Mouse (Mus musculus) hindbrain, embryonic 11.5 days (tissue): ENCODE data around the gene Sept8. TPM values are rescaled to one million over a fixed set of nuclear protein-coding genes. Genes with fewer than 3 reads are reported as not detected.

ENCODE experiments used
- ATAC-seq: fragments of 200-750 bp; cut with Nextera tagmentation; 2 replicates; pipeline ENCODE4 v1.8.0; 2017; ENCODE audit warnings: mild to moderate bottlenecking, moderate TSS enrichment, moderate library complexity; ENCODE audit not compliant: low FRiP score
- DNase-seq: peaks from one replicate; pipeline ENCODE4 v3.0.0-alpha.2; 2015; ENCODE audit warnings: low spot score
- H3K27ac ChIP-seq: fragments of 300-500 bp; sonication (generic); 2 replicates; pipeline ENCODE4 v1.5.1; 2014; ENCODE audit warnings: mild to moderate bottlenecking, low read depth, low read length
- H3K27me3 ChIP-seq: fragments of 300-500 bp; sonication (generic); 2 replicates; pipeline ENCODE4 v1.6.1; 2014; ENCODE audit warnings: mild to moderate bottlenecking, low read length, moderate library complexity, mixed read lengths; ENCODE audit not compliant: control insufficient read depth, insufficient read depth
- H3K36me3 ChIP-seq: fragments of 300-500 bp; sonication (generic); 2 replicates; pipeline ENCODE4 v1.6.1; 2014; ENCODE audit warnings: mild to moderate bottlenecking, low read length, moderate library complexity, mixed read lengths; ENCODE audit not compliant: control insufficient read depth, insufficient read depth
- H3K4me1 ChIP-seq: fragments of 300-500 bp; sonication (generic); replicated peaks from 2 replicates; pipeline ENCODE4 v1.6.1; 2014; ENCODE audit warnings: low read length, mixed read lengths; ENCODE audit not compliant: control insufficient read depth, insufficient read depth
- H3K4me2 ChIP-seq: fragments of 300-500 bp; sonication (generic); replicated peaks from 2 replicates; pipeline ENCODE4 v1.6.1; 2014; ENCODE audit warnings: mild to moderate bottlenecking, low read depth, low read length
- H3K4me3 ChIP-seq: fragments of 300-500 bp; sonication (generic); 2 replicates; pipeline ENCODE4 v1.5.1; 2014; ENCODE audit warnings: low read depth, low read length
- H3K9ac ChIP-seq: fragments of 300-500 bp; sonication (generic); 2 replicates; pipeline ENCODE4 v1.6.1; 2014; ENCODE audit warnings: low read depth, low read length
- H3K9me3 ChIP-seq: fragments of 300-500 bp; sonication (generic); 2 replicates; pipeline ENCODE4 v1.6.1; 2016; ENCODE audit warnings: low read length; ENCODE audit not compliant: control insufficient read depth
- WGBS: fragments of 180-500 bp; shearing (Covaris S2); extraction: QIAGEN DNeasy Blood & Tissue Kit; methylation state at CpG from one replicate; pipeline ENCODE4 v1.1.7; 2014; 5-methylcytosine and 5-hydroxymethylcytosine counted together
- polyA plus RNA-seq: library from polyadenylated mRNA; unstranded; fragments of >200 nt; fragmentation: Nextera tagmentation; extraction: Ambion mirVana; gene quantifications from 2 replicates; pipeline ENCODE4 v1.2.1, GENCODE M21; 2014

The Sept8 gene
- polyA plus RNA-seq, 1 experiment from 2014 or later = 13.5 TPM

- peak overlapping the region; percentile 47 for H3K4me2 ChIP-seq
- no peaks in the 10 kb centered on the region for H3K9me3 ChIP-seq
- 0 out of 2 replicates have a peak, but pooled peaks cover 2% of the 10 kb centered on the region for H3K4me1 ChIP-seq
- DNase-seq (no peak), ATAC-seq (peak; percentile 33; the same call in 1 of the 2 replicates)
- 86% methylated on average over 4 of the region's 4 CpGs for WGBS
- H3K9ac ChIP-seq = peak overlapping the region; percentile 47; the same call in 1 of the 2 replicates
- no peak overlapping the region for H3K27ac ChIP-seq
- no peaks in the 10 kb centered on the region for H3K36me3 ChIP-seq
- H3K4me3 ChIP-seq = no peak overlapping the region; the same call in 1 of the 2 replicates
- no peaks in the 10 kb centered on the region for H3K27me3 ChIP-seq
Observed at GRCm38 (mm10) chr11:53566646-53567045, 47.6 kb downstream of the Sept8 start.

- WGBS = under 1% methylated on average over 58 of the region's 69 CpGs
- peak; percentile 97 for ATAC-seq
- H3K36me3 ChIP-seq = no peaks in the 10 kb centered on the region
- peak within 1 kb of the TSS; percentile 54 for H3K4me3 ChIP-seq
- H3K4me1 ChIP-seq = 0 out of 2 replicates have a peak, but pooled peaks cover 2% of the 10 kb centered on the region
- peak; percentile 98 for DNase-seq
- peak within 1 kb of the TSS; percentile 47 for H3K4me2 ChIP-seq
- peak within 1 kb of the TSS; percentile 70 for H3K27ac ChIP-seq
- H3K27me3 ChIP-seq = no peaks in the 10 kb centered on the region
- no peaks in the 10 kb centered on the region for H3K9me3 ChIP-seq
- peak within 1 kb of the TSS; percentile 47 for H3K9ac ChIP-seq
Observed at GRCm38 (mm10) chr11:53567224-53568014, 48.4 kb downstream of the Sept8 start, which contains the start of gene Kif3a. TSS of gene Kif3a (plus strand) at chr11:53567379.

DNA sequence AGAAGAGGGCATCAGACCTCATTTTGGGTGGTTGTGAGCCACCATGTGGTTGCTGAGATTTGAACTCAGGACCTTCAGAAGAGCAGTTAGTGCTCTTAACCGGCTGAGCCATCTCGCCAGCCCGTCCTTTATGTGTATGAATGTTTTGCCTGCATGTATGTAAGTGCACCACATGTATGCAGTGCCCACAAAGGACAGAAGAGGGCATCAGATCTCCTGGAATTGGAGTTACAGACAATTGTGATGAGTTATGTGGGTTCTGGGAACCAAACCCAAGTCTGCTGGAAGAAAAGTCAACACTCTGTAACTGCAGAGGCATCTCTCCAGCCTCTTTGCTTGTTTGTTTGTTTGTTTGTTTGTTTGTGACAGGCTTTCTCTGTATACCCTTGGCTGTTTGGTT is 61.5 kb downstream of the Sept8 start:
- 98% methylated on average over 3 of the region's 3 CpGs for WGBS
- H3K36me3 ChIP-seq = 0 out of 2 replicates have a peak, but pooled peaks cover 3% of the 10 kb centered on the region
- H3K4me1 ChIP-seq = no peaks in the 10 kb centered on the region

GRCm38 (mm10) chr11:53583151-53583550 is 64.1 kb downstream of the Sept8 start:
- Histone ChIP-seq H3K4me3 (no peak overlapping the region), H3K9ac (no peak overlapping the region), H3K9me3 (no peaks in the 10 kb centered on the region), H3K4me1 (no peaks in the 10 kb centered on the region), H3K4me2 (no peak overlapping the region), H3K27ac (no peak overlapping the region), H3K27me3 (no peaks in the 10 kb centered on the region), H3K36me3 (no peaks in the 10 kb centered on the region)
- WGBS = 73% methylated on average over 10 of the region's 10 CpGs
- ATAC-seq (no peak), DNase-seq (no peak)

More for the DNA sequence above, 61.5 kb downstream of the Sept8 start:
- Histone ChIP-seq H3K27ac (no peak overlapping the region), H3K4me2 (no peak overlapping the region), H3K9ac (no peak overlapping the region), H3K9me3 (no peaks in the 10 kb centered on the region), H3K27me3 (no peaks in the 10 kb centered on the region), H3K4me3 (no peak overlapping the region)
- DNase-seq = no peak
- ATAC-seq = no peak

- ATAC-seq (no peak), DNase-seq (peak; percentile 41)
- Histone ChIP-seq H3K27me3 (no peaks in the 10 kb centered on the region), H3K27ac (no peak overlapping the region), H3K9me3 (no peaks in the 10 kb centered on the region), H3K4me2 (no peak overlapping the region), H3K36me3 (0 out of 2 replicates have a peak, but pooled peaks cover 2% of the 10 kb centered on the region), H3K4me1 (no peaks in the 10 kb centered on the region), H3K4me3 (no peak overlapping the region), H3K9ac (no peak overlapping the region)
- 78% methylated on average over 3 of the region's 3 CpGs for WGBS
Observed at GRCm38 (mm10) chr11:53584849-53585248, 65.8 kb downstream of the Sept8 start.

GRCm38 (mm10) chr11:53585510-53585909 is 66.5 kb downstream of the Sept8 start:
- no peaks in the 10 kb centered on the region for H3K9me3 ChIP-seq
- WGBS = 96% methylated on average over 6 of the region's 6 CpGs
- no peak for ATAC-seq

DNA sequence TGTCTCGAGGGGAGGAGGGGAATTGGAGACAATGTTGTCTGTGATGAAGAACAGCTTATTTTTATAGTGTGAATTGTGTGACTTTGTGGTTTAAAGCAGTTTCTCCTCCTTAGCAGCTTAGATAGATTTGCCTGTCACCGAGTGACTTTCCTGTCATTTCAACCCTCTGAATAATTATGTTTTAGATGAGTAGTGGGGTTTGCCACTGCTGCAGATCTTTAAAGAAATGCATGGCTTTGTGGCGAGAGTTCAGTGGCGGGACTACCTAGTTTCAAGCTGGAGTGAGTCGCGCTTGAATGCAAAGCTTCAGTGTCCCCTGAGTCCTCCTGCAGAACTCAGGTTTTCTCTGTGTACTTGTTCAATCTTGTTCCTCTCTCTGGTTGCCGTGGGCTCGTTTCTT is 69.2 kb downstream of the Sept8 start:
- Histone ChIP-seq H3K4me2 (no peak overlapping the region), H3K4me3 (no peak overlapping the region), H3K27ac (no peak overlapping the region), H3K27me3 (no peaks in the 10 kb centered on the region), H3K9ac (no peak overlapping the region), H3K36me3 (0 out of 2 replicates have a peak, but pooled peaks cover 2% of the 10 kb centered on the region), H3K4me1 (no peaks in the 10 kb centered on the region), H3K9me3 (no peaks in the 10 kb centered on the region)
- DNase-seq (no peak), ATAC-seq (no peak)
- 86% methylated on average over 8 of the region's 8 CpGs for WGBS

More at GRCm38 (mm10) chr11:53585510-53585909, 66.5 kb downstream of the Sept8 start:
- no peaks in the 10 kb centered on the region for H3K27me3 ChIP-seq
- no peak for DNase-seq
- H3K36me3 ChIP-seq = 0 out of 2 replicates have a peak, but pooled peaks cover 2% of the 10 kb centered on the region
- no peaks in the 10 kb centered on the region for H3K4me1 ChIP-seq
- H3K9ac ChIP-seq = no peak overlapping the region
- no peak overlapping the region for H3K4me3 ChIP-seq
- H3K4me2 ChIP-seq = no peak overlapping the region
- H3K27ac ChIP-seq = no peak overlapping the region

DNA sequence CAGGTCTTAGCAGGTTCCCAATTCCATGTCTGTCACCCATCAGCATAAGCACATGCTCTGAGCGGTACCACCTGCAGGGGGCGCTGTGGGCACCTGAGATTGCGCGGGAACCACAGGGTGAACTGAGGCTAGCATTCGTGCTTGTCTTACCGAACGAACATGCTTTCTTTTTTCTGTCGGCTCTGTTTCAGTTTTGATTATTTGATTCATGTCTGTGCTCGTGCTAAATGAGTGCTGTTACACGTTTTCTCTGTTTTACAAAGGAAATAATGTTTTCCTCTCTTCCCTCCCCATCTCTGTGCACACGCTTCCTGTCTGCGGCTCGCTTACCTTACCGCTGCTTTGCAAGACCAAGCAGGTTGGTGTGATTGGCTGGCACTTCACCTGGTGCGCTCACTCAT is 71.3 kb downstream of the Sept8 start:
- ATAC-seq (no peak), DNase-seq (peak; percentile 73)
- H3K36me3 ChIP-seq = peaks cover 7% of the 10 kb centered on the region; the same call in 1 of the 2 replicates

More for the DNA sequence above, 71.3 kb downstream of the Sept8 start:
- Histone ChIP-seq H3K9ac (no peak overlapping the region), H3K4me3 (no peak overlapping the region), H3K4me2 (no peak overlapping the region), H3K9me3 (no peaks in the 10 kb centered on the region), H3K27ac (no peak overlapping the region), H3K4me1 (no peaks in the 10 kb centered on the region), H3K27me3 (no peaks in the 10 kb centered on the region)
- 43% methylated on average over 15 of the region's 15 CpGs for WGBS
